In genomic region chr1:183369427-183370014, GRCm38 (mm10) we compare ENCODE assay signal across 8 mouse cellular contexts. TPM values are rescaled to one million over a fixed set of nuclear protein-coding genes. Genes with fewer than 3 reads are reported as not detected.
DNase-seq lines count a peak whose midpoint lies in the region; ATAC-seq lines count a peak whose summit lies in the region.

Mia3 (minus strand) TSS chr1:183369553.

- 0% methylated on average over 51 of the region's 51 CpGs for WGBS in forebrain, embryonic 11.5 days
- WGBS in heart, embryonic 16.5 days, result under 1% methylated on average over 46 of the region's 51 CpGs
- WGBS in liver, embryonic 15.5 days (ENCODE audit: insufficient replicate concordance), result under 1% methylated on average over 51 of the region's 51 CpGs
- under 1% methylated on average over 51 of the region's 51 CpGs for WGBS in neural tube, embryonic 12.5 days

- peaks cover 9% of the 10 kb centered on the region; the same call in 1 of the 2 replicates for H3K4me1 ChIP-seq in forebrain, embryonic 11.5 days (replicated peaks; ENCODE audit: control insufficient read depth, insufficient read depth, low read length)
- peaks cover 12% of the 10 kb centered on the region for H3K4me1 ChIP-seq in heart, embryonic 16.5 days (ENCODE audit: control insufficient read depth, insufficient read depth, low read length)
- peaks cover 23% of the 10 kb centered on the region for H3K4me1 ChIP-seq in liver, embryonic 15.5 days (replicated peaks)
- peaks cover 18% of the 10 kb centered on the region for H3K4me1 ChIP-seq in neural tube, embryonic 12.5 days

- H3K4me2 ChIP-seq in forebrain, embryonic 11.5 days (ENCODE audit: low read depth, low read length, severe bottlenecking), result peak within 1 kb of the TSS; percentile 84
- peak within 1 kb of the TSS; percentile 86 for H3K4me2 ChIP-seq in heart, embryonic 16.5 days (ENCODE audit: low read depth, low read length)
- peak within 1 kb of the TSS; percentile 94 for H3K4me2 ChIP-seq in liver, embryonic 15.5 days
- peak within 1 kb of the TSS; percentile 94 for H3K4me2 ChIP-seq in neural tube, embryonic 12.5 days (replicated peaks)

- peak within 1 kb of the TSS; percentile 87 for H3K9ac ChIP-seq in forebrain, embryonic 11.5 days (ENCODE audit: low read length)
- H3K9ac ChIP-seq in heart, embryonic 16.5 days (ENCODE audit: low read length), result peak within 1 kb of the TSS; percentile 89
- peak within 1 kb of the TSS; percentile 76 for H3K9ac ChIP-seq in liver, embryonic 15.5 days
- peak within 1 kb of the TSS; percentile 91 for H3K9ac ChIP-seq in neural tube, embryonic 12.5 days

- peak within 1 kb of the TSS; percentile 92 for H3K4me3 ChIP-seq in forebrain, embryonic 11.5 days (ENCODE audit: low read depth, low read length)
- H3K4me3 ChIP-seq in heart, embryonic 16.5 days (ENCODE audit: low read length), result peak within 1 kb of the TSS; percentile 77
- peak within 1 kb of the TSS; percentile 83 for H3K4me3 ChIP-seq in liver, embryonic 15.5 days (replicated peaks)
- peak within 1 kb of the TSS; percentile 88 for H3K4me3 ChIP-seq in neural tube, embryonic 12.5 days

- H3K27ac ChIP-seq in forebrain, embryonic 11.5 days (ENCODE audit: low read depth, low read length), result no peak within 1 kb of the TSS; the same call in 1 of the 2 replicates
- peak within 1 kb of the TSS; percentile 53; the same call in 1 of the 2 replicates for H3K27ac ChIP-seq in heart, embryonic 16.5 days (ENCODE audit: low read length)
- H3K27ac ChIP-seq in liver, embryonic 15.5 days (replicated peaks), result no peak within 1 kb of the TSS
- no peak within 1 kb of the TSS; the same call in 1 of the 2 replicates for H3K27ac ChIP-seq in neural tube, embryonic 12.5 days

- ATAC-seq in forebrain, embryonic 11.5 days (replicated peaks; ENCODE audit: low FRiP score), result peak; percentile 99
- peak; percentile 99 for ATAC-seq in heart, embryonic 16.5 days (replicated peaks; ENCODE audit: extremely low read depth, insufficient read depth, low FRiP score)
- ATAC-seq in liver, embryonic 15.5 days (ENCODE audit: insufficient read depth), result peak; percentile 99
- peak; percentile 98 for ATAC-seq in neural tube, embryonic 12.5 days (ENCODE audit: low FRiP score, low read depth)

- DNase-seq in CD8-positive naive resting alpha-beta T cell, adult 2 months (ENCODE audit: low read depth in 2 of 2, low spot score in 2 of 2), result peak; percentile 93 to 94
- peak; percentile 73 for DNase-seq in c-Kit-positive CD71-negative TER-119-negative erythroid progenitor cells, embryonic 14.5 days (ENCODE audit: low read depth)
- peak; percentile 97 for DNase-seq in forebrain, embryonic 11.5 days (ENCODE audit: low spot score)
- peak; percentile 97 for DNase-seq in kidney, postnatal 36 days
- DNase-seq in telencephalon, adult 2 months (ENCODE audit: low read depth, low spot score), result peak; percentile 99

- H3K9me3 ChIP-seq in forebrain, embryonic 11.5 days (ENCODE audit: control insufficient read depth, low read length), result no peaks in the 10 kb centered on the region; the same call in 1 of the 2 replicates
- H3K9me3 ChIP-seq in heart, embryonic 16.5 days (replicated peaks; ENCODE audit: control insufficient read depth, low read length), result peaks cover under 1% of the 10 kb centered on the region
- H3K9me3 ChIP-seq in liver, embryonic 15.5 days (replicated peaks), result no peaks in the 10 kb centered on the region
- no peaks in the 10 kb centered on the region for H3K9me3 ChIP-seq in neural tube, embryonic 12.5 days

- no peaks in the 10 kb centered on the region; the same call in 1 of the 2 replicates for H3K36me3 ChIP-seq in forebrain, embryonic 11.5 days (ENCODE audit: control insufficient read depth, insufficient read depth, low read length)
- H3K36me3 ChIP-seq in heart, embryonic 16.5 days (ENCODE audit: control insufficient read depth, insufficient read depth), result peaks cover 4% of the 10 kb centered on the region; the same call in 1 of the 2 replicates
- 0 out of 2 replicates have a peak, but pooled peaks cover 9% of the 10 kb centered on the region for H3K36me3 ChIP-seq in liver, embryonic 15.5 days (replicated peaks)
- H3K36me3 ChIP-seq in neural tube, embryonic 12.5 days, result peaks cover 4% of the 10 kb centered on the region

- no peaks in the 10 kb centered on the region for H3K27me3 ChIP-seq in forebrain, embryonic 11.5 days (ENCODE audit: control insufficient read depth, insufficient read depth, low read length)
- no peaks in the 10 kb centered on the region for H3K27me3 ChIP-seq in heart, embryonic 16.5 days (ENCODE audit: control insufficient read depth, insufficient read depth, low read length)
- peaks cover 48% of the 10 kb centered on the region for H3K27me3 ChIP-seq in liver, embryonic 15.5 days
- no peaks in the 10 kb centered on the region; the same call in 1 of the 2 replicates for H3K27me3 ChIP-seq in neural tube, embryonic 12.5 days (replicated peaks)

RNA-seq across cellular contexts. Expression of gene Mia3, which starts in this region (rescaled TPM):
- 110 and 117 TPM in 2 replicates for polyA plus RNA-seq in forebrain, embryonic 11.5 days (2014; fragmentation: Nextera tagmentation; extraction: Ambion mirVana)
- 57.7 and 66.7 TPM in 2 replicates for polyA plus RNA-seq in heart, embryonic 16.5 days (2015; fragmentation: Nextera tagmentation; extraction: Ambion mirVana)
- polyA plus RNA-seq in liver, embryonic 15.5 days (2015; fragmentation: Nextera tagmentation; extraction: Ambion mirVana), result 27.0 and 27.5 TPM in 2 replicates
- 111 and 125 TPM in 2 replicates for polyA plus RNA-seq in neural tube, embryonic 12.5 days (2016; fragmentation: Nextera tagmentation; extraction: Ambion mirVana)
